Mouse (Mus musculus) layer of hippocampus, adult 2 months (tissue): ENCODE data around the gene Evx2. TPM values are rescaled to one million over a fixed set of nuclear protein-coding genes. Genes with fewer than 3 reads are reported as not detected.

Experiments
- DNase-seq, 2 experiments: peaks; one replicate each; pipeline ENCODE4 v3.0.0; 2022; ENCODE audit warnings: low spot score in 2 of 2
- H3K27ac ChIP-seq: fragments of 200-600 bp; 2 replicates; pipeline ENCODE4 v1.8.1; 2022
- H3K4me3 ChIP-seq: fragments of 200-600 bp; 2 replicates; pipeline ENCODE4 v1.8.1; 2022; ENCODE audit warnings: mild to moderate bottlenecking
- CTCF ChIP-seq: fragments of 200-600 bp; conservative IDR thresholded peaks from 2 replicates; pipeline ENCODE4 v1.8.1; 2022; ENCODE audit warnings: antibody characterized with exemption, mild to moderate bottlenecking, moderate library complexity
- microRNA-seq, 2 experiments: library from miRNA; unstranded; fragments of <30 nt; microRNA quantifications; one replicate each; pipeline ENCODE4 v1.2.0; 2021
- total RNA-seq, 2 experiments: library from RNA; stranded (reverse); gene quantifications; 2 replicates each; pipeline ENCODE4 v1.2.3; 2021

Gene Evx2
- total RNA-seq, 2 experiments from 2014 or later, result not detected

DNA sequence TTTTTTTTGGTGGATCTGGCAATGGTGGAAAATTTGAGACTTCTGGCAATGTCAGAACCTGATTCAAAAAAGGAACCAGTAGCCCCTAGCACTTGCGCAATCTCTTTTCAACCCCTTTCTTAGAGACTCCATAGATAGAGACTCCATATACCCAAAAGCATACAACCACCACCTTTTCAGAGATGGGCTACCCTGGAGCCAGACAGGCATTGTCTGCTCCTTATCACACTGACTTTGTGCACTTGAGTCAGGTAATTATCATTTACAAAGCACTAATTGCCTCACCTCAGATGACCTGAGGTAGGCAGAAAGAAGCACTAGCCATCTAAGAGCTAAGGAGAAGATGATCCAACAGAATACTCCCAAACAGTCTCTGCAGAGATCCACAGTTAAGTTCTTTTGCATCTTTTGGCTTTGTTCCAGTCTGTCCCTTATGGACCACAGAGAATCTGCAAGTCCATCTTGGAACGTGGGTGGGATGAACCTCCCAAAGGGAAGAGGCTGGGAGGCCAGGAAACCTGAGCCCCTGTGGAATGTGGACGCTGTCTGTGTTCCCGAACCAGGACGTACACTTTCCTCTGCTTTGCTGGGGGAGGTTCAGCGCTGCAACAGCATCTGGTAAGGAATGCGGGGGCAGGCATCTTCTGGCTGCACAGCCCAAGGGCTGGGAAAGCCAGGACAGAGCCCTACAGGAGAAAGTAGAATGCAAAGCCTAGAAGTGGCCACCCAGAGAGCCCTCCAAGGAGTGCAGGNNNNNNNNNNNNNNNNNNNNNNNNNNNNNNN lies 12.1 kb downstream of the Evx2 start:
- H3K27ac ChIP-seq, result no peak overlapping the region
- TF ChIP-seq CTCF, result no peak
- no peak overlapping the region for H3K4me3 ChIP-seq
- no peak for DNase-seq

DNA sequence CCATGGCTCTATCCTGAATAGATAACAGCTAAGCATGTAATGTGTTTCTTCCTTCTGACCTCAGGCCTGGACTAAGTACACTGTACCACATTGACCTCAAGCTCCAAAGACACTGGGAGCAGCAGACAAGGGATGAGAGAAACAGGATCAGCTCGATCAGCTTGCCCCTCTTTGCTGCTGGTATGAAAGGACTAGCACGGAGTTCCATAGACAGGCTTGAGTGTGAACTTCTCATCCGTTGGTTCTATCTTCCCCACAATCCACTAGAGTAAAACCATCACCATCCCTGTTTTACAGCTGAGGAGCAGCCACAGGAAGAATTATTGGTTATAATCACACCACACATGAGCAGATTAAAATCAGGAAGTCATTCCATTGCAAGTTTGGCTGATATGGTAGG lies 13.7 kb downstream of the Evx2 start:
- DNase-seq, result no peak
- no peak for TF ChIP-seq CTCF
- no peak overlapping the region for H3K27ac ChIP-seq
- H3K4me3 ChIP-seq, result no peak overlapping the region

DNA sequence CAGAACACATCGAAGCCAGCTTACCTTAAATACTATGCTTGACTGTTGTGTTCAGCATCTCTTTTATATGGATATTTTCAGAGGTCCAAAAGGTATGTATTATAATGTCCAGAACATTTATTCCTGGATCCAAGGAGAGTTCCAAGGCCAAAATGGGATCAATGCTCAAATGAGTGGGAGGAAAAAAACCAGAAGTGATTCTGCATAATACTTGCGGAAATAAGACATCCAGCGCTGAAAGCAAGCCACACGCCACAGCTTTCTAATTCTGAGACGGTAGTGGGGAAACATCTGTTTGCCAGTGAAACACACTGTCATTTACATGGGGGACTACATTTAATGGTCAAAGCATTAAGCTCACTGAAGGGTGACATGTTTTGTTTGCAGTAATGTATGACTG lies 16.9 kb downstream of the Evx2 start:
- TF ChIP-seq CTCF, result no peak
- DNase-seq, result no peak
- H3K4me3 ChIP-seq, result no peak overlapping the region
- H3K27ac ChIP-seq, result no peak overlapping the region

DNA sequence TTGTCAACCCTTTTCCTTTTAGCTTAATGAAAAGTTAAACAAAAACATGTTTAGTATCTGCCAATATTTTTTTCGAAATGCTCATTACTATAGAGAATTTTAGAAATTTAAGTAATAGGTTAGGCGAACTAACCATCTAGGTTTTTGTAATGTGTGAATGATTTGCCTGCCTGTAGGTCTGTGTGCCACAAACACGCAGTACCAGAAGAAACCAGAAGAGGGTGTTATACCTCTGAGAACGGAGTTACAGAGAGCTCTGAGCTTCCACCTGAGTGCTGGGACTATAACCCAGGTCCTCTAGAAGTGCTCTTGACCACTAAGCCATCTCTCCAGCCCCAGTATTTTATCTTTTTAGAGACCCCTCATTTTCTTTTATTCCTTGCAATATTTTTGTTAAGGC lies 23.9 kb downstream of the Evx2 start:
- no peak overlapping the region for H3K4me3 ChIP-seq
- peak; percentile 26; the same call in 1 of the 2 replicates for TF ChIP-seq CTCF
- DNase-seq, result no peak
- H3K27ac ChIP-seq, result no peak overlapping the region

DNA sequence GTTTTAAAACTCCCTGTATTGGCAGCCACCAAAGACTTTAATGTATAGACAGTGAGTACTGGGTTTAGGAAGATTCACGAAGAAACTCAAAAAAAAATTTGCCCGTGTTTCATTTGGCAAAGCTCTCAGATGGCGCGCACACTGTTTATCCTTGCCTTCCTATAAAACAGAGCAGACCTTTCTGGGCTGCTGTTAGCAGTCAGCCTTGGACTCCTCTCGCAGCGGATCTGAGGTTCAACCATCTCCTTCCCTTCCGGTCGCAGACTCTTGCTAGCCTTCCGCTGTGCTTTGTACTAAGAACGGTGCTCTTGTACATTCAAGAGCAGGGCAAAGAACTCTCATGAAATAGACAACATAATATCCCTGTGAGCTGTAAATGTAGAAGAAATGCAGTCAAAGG lies 39.0 kb downstream of the Evx2 start:
- TF ChIP-seq CTCF, result no peak
- Histone ChIP-seq H3K27ac (no peak overlapping the region), H3K4me3 (no peak overlapping the region)
- DNase-seq, result no peak

DNA sequence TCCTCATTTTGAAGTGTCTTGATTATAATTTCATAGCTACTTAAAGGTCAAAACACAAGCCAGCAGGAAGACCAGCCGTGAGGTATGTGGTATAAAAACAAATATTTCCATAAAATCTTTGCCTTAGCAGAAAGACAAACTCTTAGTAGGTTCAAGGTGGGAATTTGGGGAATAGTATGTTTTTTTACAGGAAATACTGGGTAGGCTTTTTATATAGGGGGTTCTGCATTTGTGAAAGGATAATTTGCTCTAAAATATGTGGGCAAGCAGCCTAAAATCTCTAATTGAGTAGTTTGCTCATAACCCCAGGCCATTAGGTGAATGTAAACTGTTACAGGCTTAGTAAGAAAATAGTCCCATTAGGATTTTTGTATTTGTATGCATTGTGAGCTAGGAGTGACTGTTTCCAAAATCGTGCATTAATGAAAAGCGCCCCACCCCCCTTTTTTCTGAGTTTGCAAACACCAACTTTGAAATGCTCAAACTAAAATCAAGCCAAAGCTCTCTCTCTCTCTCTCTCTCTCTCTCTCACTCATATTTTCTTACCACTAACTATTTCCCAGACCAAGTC lies 39.6 kb downstream of the Evx2 start:
- TF ChIP-seq CTCF, result no peak

DNA sequence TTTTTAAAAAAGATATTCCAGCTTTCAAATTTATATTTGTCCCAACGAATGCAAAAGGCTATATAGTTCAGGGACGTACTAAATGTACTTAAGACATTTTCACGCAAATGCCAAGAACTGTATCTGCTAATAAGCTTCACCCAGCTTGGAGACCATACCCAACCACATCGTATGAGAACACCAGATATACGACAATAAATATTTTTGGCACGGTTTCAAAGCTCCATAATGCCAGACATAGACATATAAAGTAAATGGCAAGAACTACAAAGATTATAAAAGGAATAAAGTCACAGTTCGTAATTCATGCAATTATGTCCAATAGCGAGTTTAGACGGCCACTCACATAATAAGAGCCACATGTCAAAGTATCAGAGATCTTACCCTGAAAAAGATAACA lies 41.7 kb downstream of the Evx2 start:
- no peak for TF ChIP-seq CTCF
- H3K27ac ChIP-seq, result no peak overlapping the region
- no peak for DNase-seq
- no peak overlapping the region for H3K4me3 ChIP-seq

More for the DNA sequence above, 39.6 kb downstream of the Evx2 start:
- Histone ChIP-seq H3K27ac (no peak overlapping the region), H3K4me3 (no peak overlapping the region)
- no peak for DNase-seq

DNA sequence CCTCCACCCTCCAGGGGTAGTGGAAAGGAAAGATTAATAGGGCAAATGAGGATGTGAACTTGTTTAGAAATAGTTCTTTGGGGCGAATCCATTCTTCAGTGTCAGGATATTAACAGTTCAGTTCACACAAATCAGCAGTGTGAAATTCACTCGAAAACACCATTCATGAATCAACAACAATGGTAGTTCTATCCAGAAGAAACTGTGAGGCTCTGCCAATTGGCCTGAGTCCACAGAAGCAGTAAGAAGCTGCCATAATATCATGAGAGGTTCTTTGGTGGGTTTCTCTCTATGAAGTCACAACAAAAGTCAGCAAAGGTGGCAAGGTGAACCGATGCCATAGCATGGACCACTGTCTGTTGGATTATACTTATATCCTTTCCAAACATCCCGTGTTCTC lies 48.0 kb downstream of the Evx2 start:
- no peak for TF ChIP-seq CTCF
- no peak for DNase-seq
- Histone ChIP-seq H3K4me3 (no peak overlapping the region), H3K27ac (no peak overlapping the region)

DNA sequence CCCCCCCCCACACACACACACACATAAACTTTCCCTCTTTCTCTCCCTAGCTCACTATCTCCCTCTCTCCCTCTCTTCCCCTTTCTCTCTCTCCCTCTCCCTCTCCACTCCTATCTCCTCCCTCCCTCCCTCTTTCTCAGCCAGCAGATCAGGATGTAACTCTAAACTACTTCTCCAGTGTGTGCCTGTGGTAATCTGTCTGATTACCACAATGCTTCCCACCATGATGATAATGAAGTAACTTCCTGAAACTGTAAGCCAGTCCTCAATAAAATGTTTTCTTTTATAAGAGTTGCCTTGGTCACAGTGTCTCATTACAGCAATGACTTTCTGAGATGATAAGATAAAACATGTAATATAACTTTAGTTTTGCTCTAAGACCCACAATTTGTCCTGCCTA lies 50.0 kb downstream of the Evx2 start:
- no peak overlapping the region for H3K4me3 ChIP-seq
- no peak for DNase-seq
- no peak overlapping the region for H3K27ac ChIP-seq
- no peak for TF ChIP-seq CTCF

DNA sequence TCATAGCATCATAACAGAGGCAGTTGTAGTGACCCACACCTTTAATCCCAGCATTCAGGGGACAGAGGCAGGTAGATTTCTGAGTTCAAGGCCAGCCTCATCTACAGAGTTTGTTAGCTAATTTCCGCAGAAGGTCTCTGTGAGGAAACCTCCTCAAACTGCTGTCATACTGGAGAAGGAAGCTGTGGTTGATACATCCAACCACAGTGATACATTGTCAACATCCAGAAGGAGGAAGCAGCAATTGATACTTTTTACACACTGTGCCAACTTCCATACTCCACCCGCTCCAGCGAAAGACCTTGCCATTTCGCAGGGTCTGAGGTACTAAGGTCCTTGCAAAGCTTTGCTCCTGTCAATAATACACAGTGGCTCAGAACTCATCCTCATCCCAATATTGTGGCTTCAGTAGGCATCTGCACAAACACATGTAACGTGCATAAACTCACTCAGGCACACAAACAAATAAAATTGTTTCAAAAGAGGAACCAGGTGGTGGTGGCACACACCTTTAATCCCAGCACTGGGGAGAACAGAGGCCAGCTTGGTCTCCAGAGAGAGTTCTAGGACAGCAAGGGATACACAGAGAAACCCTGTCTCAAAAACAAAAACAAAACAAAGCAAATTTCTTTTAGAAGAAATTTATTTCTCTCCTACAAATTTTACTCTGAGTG lies 53.1 kb downstream of the Evx2 start:
- DNase-seq, result no peak
- Histone ChIP-seq H3K4me3 (no peak overlapping the region), H3K27ac (no peak overlapping the region)
- TF ChIP-seq CTCF, result no peak

DNA sequence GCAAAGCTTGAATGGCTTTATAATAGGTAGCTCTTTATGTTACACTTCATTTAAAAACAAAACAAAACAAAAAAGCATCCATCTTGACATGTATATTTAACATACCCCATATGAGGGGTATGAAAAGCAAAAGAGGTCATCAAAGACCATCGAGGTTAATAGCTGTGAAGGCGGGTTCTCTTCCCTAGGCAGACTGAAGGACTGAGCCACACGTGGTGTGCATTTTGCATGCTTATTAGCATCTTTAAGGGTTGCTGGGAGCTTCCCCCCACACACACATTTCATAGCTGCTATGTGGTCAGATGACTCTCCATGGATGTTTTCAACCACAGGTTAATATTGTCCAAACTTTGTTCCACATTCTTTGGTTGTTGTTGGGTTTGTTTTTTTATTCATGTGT lies 55.3 kb downstream of the Evx2 start:
- no peak overlapping the region for H3K4me3 ChIP-seq
- no peak overlapping the region for H3K27ac ChIP-seq
- no peak for TF ChIP-seq CTCF
- DNase-seq, result no peak

Small RNAs within 50 kb of the gene (microRNA-seq; reads per million reads assigned to microRNA genes)
- gene Gm44463, result 0 reads per million in 2 experiments

Other genes with a start within 250 kb of the Evx2 start
- gene Lnpk, start 80.1 kb downstream of the Evx2 start, total RNA-seq, result 10 to 100 TPM; 52.0 to 56.9 TPM
- not detected for gene Hoxd13, start 8.8 kb upstream of the Evx2 start, total RNA-seq
- gene Hoxd12, start 15.5 kb upstream of the Evx2 start, total RNA-seq, result not detected
- not detected for gene Hoxd11, start 20.0 kb upstream of the Evx2 start, total RNA-seq
- gene Hoxd10, start 32.4 kb upstream of the Evx2 start, total RNA-seq, result not detected
- not detected for gene Hoxd9, start 38.2 kb upstream of the Evx2 start, total RNA-seq
- gene Hoxd8, start 45.1 kb upstream of the Evx2 start, total RNA-seq, result not detected
- gene Hoxd3, start 52.4 kb upstream of the Evx2 start, total RNA-seq, result not detected
- gene Hoxd4, start 52.4 kb upstream of the Evx2 start, total RNA-seq, result not detected
- not detected for gene Gm28230, start 67.2 kb upstream of the Evx2 start, total RNA-seq
- under 1 TPM in 1 of 2 experiments, not detected in 1; 0.26 TPM for gene Hoxd1, start 103.4 kb upstream of the Evx2 start, total RNA-seq
- gene Mtx2, start 166.2 kb upstream of the Evx2 start, total RNA-seq, result 10 to 100 TPM; 41.8 to 42.8 TPM